Mouse (Mus musculus): ENCODE data around the gene C77080.
"Not testable (repeated sequence)": the region's sequence is repeated elsewhere in the genome, so short reads cannot be mapped to it uniquely, and the experiment has no call there.

Gene C77080

GRCm38 (mm10) chr4:129219198-129219597, 42.0 kb downstream of the C77080 start:
- DNase-seq (ENCODE audit: low read depth in 2 of 2, low spot score in 2 of 2), result no peak

- no peak for DNase-seq (ENCODE audit: low read depth in 2 of 2, low spot score in 2 of 2)
Measured at GRCm38 (mm10) chr4:129218569-129219175, 42.5 kb downstream of the C77080 start.

- not testable (repeated sequence) for DNase-seq (ENCODE audit: low read depth in 2 of 2, low spot score in 2 of 2)
Measured at GRCm38 (mm10) chr4:129212486-129212885, 48.7 kb downstream of the C77080 start.

GRCm38 (mm10) chr4:129211461-129211860, 49.7 kb downstream of the C77080 start:
- DNase-seq (ENCODE audit: low read depth in 2 of 2, low spot score in 2 of 2), result no peak

GRCm38 (mm10) chr4:129209504-129209903, 51.7 kb downstream of the C77080 start:
- no peak for DNase-seq (ENCODE audit: low read depth in 2 of 2, low spot score in 2 of 2)

GRCm38 (mm10) chr4:129206792-129207191, 54.4 kb downstream of the C77080 start:
- no peak for DNase-seq (ENCODE audit: low read depth in 2 of 2, low spot score in 2 of 2)

GRCm38 (mm10) chr4:129204655-129205054, 56.5 kb downstream of the C77080 start:
- DNase-seq (ENCODE audit: low read depth in 2 of 2, low spot score in 2 of 2), result no peak

GRCm38 (mm10) chr4:129197514-129197913, 63.7 kb downstream of the C77080 start:
- no peak for DNase-seq (ENCODE audit: low read depth in 2 of 2, low spot score in 2 of 2)

GRCm38 (mm10) chr4:129194280-129194679, 66.9 kb downstream of the C77080 start:
- no peak for DNase-seq (ENCODE audit: low read depth in 2 of 2, low spot score in 2 of 2)

GRCm38 (mm10) chr4:129191691-129192090, 69.5 kb downstream of the C77080 start:
- no peak for DNase-seq (ENCODE audit: low read depth in 2 of 2, low spot score in 2 of 2)

- peak in 1 of 2 experiments; percentile 1 for DNase-seq (ENCODE audit: low read depth in 2 of 2, low spot score in 2 of 2)
Measured at GRCm38 (mm10) chr4:129190538-129190937, 70.7 kb downstream of the C77080 start.

- DNase-seq (ENCODE audit: low read depth in 2 of 2, low spot score in 2 of 2), result peak; percentile 97 to 98
Measured at GRCm38 (mm10) chr4:129189542-129190519, 71.4 kb downstream of the C77080 start, which contains the start of the genes S100pbp and Yars. TSS of gene S100pbp (minus strand) at chr4:129189727. TSS of gene Yars (plus strand) at chr4:129189760.

- peak; percentile 30 to 35 for DNase-seq (ENCODE audit: low read depth in 2 of 2, low spot score in 2 of 2)
Measured at GRCm38 (mm10) chr4:129188803-129189541, 72.2 kb downstream of the C77080 start.

GRCm38 (mm10) chr4:129188041-129188659, 73.1 kb downstream of the C77080 start:
- DNase-seq (ENCODE audit: low read depth in 2 of 2, low spot score in 2 of 2), result no peak

- no peak for DNase-seq (ENCODE audit: low read depth in 2 of 2, low spot score in 2 of 2)
Measured at GRCm38 (mm10) chr4:129179560-129179959, 81.6 kb downstream of the C77080 start.

- no peak for DNase-seq (ENCODE audit: low read depth in 2 of 2, low spot score in 2 of 2)
Measured at GRCm38 (mm10) chr4:129172529-129172928, 88.7 kb downstream of the C77080 start.
